Mouse (Mus musculus) left cerebral cortex, postnatal 14 days (tissue): Measurements from ENCODE around the gene Casp9. TPM values are rescaled to one million over a fixed set of nuclear protein-coding genes. Genes with fewer than 3 reads are reported as not detected.

Source experiments
- DNase-seq, 2 experiments: peaks; one replicate each; pipeline ENCODE4 v3.0.0; 2021 to 2022; ENCODE audit warnings: low spot score in 2 of 2, mixed read lengths in 1 of 2
- intact Hi-C: fragments of 180-260 bp; cut with DNase I; formaldehyde crosslinking; loops from one replicate; pipeline ENCODE4 v1.15.1; 2025
- total RNA-seq, 2 experiments: library from RNA; stranded (reverse); gene quantifications; 2 replicates each; pipeline ENCODE4 v1.2.3; 2021

Casp9 gene
- total RNA-seq, 2 experiments from 2014 or later: 19.4 to 21.8 TPM

- intact Hi-C loops: no loop called here
- peak in 1 of 2 experiments; percentile 69 for DNase-seq
Observed at GRCm38 (mm10) chr4:141853437-141853836, 60.0 kb downstream of the Casp9 start.

- intact Hi-C loops: loop anchor here (1.0 kb wide), 1 partner anchor 101 kb away; no protein-coding TSS in a partner anchor
- DNase-seq: peak; percentile 88 to 89
Observed at GRCm38 (mm10) chr4:141857422-141857930, 64.1 kb downstream of the Casp9 start.

- intact Hi-C loops: no loop called here
- peak in 1 of 2 experiments; percentile 81 for DNase-seq
Observed at GRCm38 (mm10) chr4:141858501-141858900, 65.1 kb downstream of the Casp9 start.

- intact Hi-C loops: no loop called here
- no peak for DNase-seq
Observed at GRCm38 (mm10) chr4:141859351-141859750, 65.9 kb downstream of the Casp9 start.

- no peak for DNase-seq
- intact Hi-C loops: no loop called here
Observed at GRCm38 (mm10) chr4:141860246-141860841, 66.9 kb downstream of the Casp9 start.

GRCm38 (mm10) chr4:141861591-141862295 is 68.3 kb downstream of the Casp9 start:
- intact Hi-C loops: no loop called here
- no peak for DNase-seq

GRCm38 (mm10) chr4:141862867-141863266 is 69.5 kb downstream of the Casp9 start:
- DNase-seq: no peak
- intact Hi-C loops: no loop called here

- DNase-seq: no peak
- intact Hi-C loops: no loop called here
Observed at GRCm38 (mm10) chr4:141863726-141864280, 70.4 kb downstream of the Casp9 start.

GRCm38 (mm10) chr4:141864506-141864905 is 71.1 kb downstream of the Casp9 start:
- DNase-seq: no peak
- intact Hi-C loops: no loop called here

GRCm38 (mm10) chr4:141865006-141865405 is 71.6 kb downstream of the Casp9 start:
- DNase-seq: no peak
- intact Hi-C loops: no loop called here

Other genes starting within 250 kb of the Casp9 start
- gene Fblim1, start 187.5 kb upstream of the Casp9 start, total RNA-seq: 1 to 10 TPM; 1.2 to 1.3 TPM
- gene Tmem82, start 175.0 kb upstream of the Casp9 start, total RNA-seq: under 1 TPM; 0.76 to 0.97 TPM
- 1 to 10 TPM; 2.7 to 2.9 TPM for gene Slc25a34, start 169.8 kb upstream of the Casp9 start, total RNA-seq
- 10 to 100 TPM; 57.6 to 57.9 TPM for gene Plekhm2, start 128.7 kb upstream of the Casp9 start, total RNA-seq
- not detected for gene Rsc1a1, start 108.0 kb upstream of the Casp9 start, total RNA-seq
- gene Ddi2, start 70.2 kb upstream of the Casp9 start, total RNA-seq: 10 to 100 TPM; 32.5 to 33.6 TPM
- gene Agmat, start 46.9 kb upstream of the Casp9 start, total RNA-seq: under 1 TPM in 1 of 2 experiments, not detected in 1; 0.40 TPM
- 10 to 100 TPM; 30.5 to 30.7 TPM for gene Dnajc16, start 2.7 kb upstream of the Casp9 start, total RNA-seq
- gene Cela2a, start 32.5 kb downstream of the Casp9 start, total RNA-seq: not detected
- gene Ctrc, start 52.7 kb downstream of the Casp9 start, total RNA-seq: not detected
- 100 to 1,000 TPM; 103 to 119 TPM for gene Efhd2, start 81.3 kb downstream of the Casp9 start, total RNA-seq
- gene Fhad1, start 221.5 kb downstream of the Casp9 start, total RNA-seq: 1 to 10 TPM; 2.7 to 2.9 TPM